Mouse (Mus musculus) right cerebral cortex, postnatal 10 days (tissue): ENCODE results near the gene Trit1.

Experiments
- DNase-seq, 2 experiments: peaks; one replicate each; pipeline ENCODE4 v3.0.0; 2021; ENCODE audit warnings: low spot score in 2 of 2

Gene Trit1

GRCm38 (mm10) chr4:123050681-123051211 lies 34.3 kb downstream of the Trit1 start:
- DNase-seq = peak; percentile 89 to 90

DNA sequence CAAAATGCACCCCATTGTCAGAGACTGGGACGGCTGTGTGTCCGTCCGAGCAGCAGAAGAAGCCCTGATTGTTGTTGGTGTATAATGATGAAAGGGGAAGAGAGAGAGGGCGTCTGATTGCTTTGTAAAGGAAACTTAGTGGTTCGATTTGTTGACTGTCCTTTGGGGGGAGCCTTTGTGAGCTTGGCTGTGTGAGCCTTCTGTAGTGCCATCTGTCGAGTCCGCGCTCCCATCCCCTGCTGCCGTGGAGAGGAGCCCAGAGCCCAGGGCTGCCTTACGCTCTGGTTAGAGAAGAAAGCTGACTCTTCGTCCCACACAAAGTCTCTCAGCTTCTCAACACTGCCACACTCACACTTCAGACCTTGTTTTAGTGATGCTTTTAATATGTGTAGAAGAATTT lies 36.8 kb downstream of the Trit1 start:
- DNase-seq = peak; percentile 77 to 84

- DNase-seq = peak; percentile 69 to 84
Measured at GRCm38 (mm10) chr4:123054172-123054790, 37.9 kb downstream of the Trit1 start.

- DNase-seq = no peak
Measured at GRCm38 (mm10) chr4:123056560-123057109, 40.2 kb downstream of the Trit1 start.

- no peak for DNase-seq
Measured at GRCm38 (mm10) chr4:123057957-123058356, 41.6 kb downstream of the Trit1 start.

GRCm38 (mm10) chr4:123061744-123062143 lies 45.3 kb downstream of the Trit1 start:
- DNase-seq = no peak

DNA sequence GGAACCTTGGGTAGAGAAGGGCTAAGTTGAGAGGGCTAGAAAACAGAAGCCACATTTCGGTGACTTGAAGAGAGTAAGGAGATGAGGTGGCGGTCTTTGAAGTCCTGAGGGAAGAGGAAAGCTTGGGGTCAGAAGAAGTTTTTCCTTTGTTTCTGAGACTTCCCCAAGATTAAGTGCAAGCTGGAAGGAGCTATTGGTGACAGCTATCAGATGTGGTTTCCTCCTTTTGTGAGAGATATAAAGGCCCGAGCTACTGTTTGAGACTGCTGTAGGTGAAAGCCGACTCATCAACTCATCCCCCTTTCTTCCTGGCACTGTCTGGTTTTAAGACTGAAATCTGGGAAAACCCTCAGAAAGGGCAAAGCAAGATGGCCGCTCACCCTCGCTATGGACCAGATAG lies 52.2 kb downstream of the Trit1 start:
- DNase-seq = no peak

DNA sequence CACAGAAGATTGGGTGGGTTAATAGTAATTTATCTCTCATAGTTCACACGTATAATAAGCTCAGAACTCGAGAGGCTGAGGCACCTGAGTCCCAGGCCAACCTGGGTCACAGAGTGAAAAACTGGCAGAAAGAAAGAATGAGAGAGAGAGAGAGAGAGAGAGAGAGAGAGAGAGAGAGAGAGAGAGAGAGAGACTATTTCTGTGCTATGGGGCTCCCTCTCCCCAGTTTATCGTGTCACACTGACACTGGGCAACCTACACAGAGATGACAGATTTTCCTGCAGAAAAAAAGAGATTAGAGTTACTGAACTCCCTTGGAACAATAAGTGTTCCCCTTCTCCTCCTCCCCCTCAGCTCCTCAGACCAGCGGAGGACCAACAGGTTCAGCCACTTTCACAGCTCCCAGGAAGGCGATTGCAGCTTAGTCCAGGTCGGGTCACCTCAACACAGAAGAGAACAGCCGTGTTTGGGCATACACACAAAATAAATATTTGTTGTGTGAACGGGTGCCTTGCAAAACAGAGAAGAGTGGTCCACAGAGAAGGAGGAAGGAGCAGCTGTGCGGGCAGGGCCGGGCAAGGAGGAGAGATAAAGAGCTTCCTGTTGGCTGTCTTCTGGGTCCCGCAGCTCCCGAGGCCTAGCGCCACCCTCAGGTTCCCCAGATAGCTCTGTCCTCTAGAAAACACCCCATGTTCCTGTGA lies 55.0 kb downstream of the Trit1 start:
- peak; percentile 58 to 71 for DNase-seq

DNA sequence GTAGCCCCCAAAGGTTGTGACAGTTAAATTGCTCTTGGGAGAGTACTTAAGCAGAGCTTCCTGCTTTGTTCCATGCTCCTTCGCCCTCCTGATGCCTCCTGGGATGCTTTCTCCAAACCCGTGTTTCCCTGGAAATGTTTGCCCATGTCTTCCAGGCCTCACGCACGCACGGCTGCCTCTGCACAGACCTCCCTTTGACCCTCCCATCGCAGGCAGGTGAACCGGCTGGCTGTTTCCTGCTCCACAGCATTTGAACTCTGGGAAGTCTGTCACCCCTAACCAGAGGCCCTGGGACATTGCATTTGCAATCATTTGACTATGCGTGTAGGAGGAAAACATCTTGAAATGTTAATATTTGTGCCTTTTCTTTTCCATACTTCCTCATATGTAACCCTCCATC lies 60.5 kb downstream of the Trit1 start:
- DNase-seq = no peak

DNA sequence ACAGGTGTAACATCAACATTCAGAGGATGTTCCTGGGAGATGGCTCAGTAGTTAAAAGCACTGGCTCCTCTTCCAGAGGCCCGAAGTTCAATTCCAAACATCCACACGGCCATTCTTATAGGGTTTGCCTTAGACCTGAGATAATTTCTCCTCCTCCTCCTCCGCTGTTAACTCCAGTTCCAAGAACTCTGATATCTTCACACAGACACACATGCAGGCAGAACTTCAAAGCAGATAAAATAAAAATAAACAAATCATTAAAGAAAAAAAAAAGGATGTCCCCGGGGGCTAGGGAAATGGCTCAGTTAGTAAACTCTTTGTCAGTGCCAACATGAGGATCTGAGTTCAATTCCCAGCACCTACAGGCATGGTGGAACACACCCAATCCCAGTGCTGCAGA lies 61.8 kb downstream of the Trit1 start:
- no peak for DNase-seq

- DNase-seq = peak; percentile 37 to 51
Measured at GRCm38 (mm10) chr4:123080791-123081190, 64.4 kb downstream of the Trit1 start.

DNA sequence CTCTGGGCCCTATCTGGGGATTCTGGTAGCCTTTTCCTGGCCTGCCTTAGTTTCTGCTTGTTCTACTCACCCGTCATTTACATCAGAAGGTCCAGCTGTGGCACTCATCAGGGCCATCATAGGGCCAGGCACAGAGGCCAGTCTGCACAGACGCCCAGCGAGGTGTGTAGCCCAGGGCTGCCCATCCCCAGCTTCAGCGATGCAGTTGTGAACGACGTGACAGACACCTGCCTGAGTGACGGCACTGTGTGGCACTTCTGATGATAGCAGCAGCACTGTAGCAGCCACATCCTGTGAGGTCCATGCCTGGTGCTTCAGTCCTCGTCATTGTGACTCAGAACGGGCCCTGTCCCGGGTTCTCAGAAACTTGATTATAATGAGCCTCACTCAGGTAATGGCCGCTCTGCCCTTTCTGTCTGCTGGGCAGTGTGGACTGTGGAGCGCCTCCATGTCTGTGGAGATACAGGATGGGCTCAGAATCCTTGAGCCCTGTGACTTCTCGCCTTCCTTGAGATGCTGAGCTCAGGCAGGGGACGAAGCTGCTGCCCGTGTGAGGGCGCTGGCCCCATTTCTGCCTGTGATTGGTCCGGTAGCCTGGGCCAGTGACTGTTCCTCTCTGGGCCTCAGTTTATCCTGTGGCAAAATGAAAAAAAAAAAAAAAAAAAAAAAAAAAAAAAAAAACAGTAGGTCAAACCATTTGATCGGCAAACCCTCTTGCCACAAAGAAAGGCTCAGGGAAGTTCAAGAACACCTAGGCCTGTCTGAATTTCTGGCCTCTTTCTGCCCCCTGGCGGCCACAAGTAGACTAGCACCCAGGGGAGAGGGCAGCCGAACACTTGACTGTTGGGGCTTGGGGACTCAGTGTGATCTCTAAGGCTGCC lies 66.1 kb downstream of the Trit1 start:
- DNase-seq = peak; percentile 69 to 71

DNA sequence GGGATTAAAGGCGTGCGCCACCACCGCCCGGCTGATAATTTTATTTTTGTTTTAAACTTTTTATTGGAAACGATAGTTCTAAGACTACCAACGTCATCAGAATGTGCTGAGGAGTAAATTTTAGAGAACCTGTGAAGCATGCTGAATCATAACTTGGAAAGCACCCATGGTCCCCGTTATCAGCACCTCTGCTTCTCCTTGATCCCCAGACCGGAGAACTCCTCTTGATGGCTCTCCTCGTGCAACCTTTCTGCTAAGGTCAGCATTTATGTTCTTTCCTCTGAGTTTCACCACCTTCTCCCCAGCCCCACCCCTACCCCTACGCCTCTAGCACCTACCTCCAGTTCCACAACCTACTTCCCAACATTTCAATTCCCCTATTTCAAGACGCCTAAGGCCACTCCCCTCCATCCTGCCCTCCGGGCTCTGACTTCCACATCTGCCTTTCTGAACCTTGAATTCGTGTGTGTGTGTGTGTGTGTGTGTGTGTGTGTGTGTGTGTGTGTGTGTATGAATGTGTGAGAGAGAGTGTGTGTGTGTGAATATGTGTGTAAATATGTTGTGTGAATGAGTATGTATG lies 67.0 kb downstream of the Trit1 start:
- no peak for DNase-seq

- no peak for DNase-seq
Measured at GRCm38 (mm10) chr4:123085290-123085689, 68.9 kb downstream of the Trit1 start.

GRCm38 (mm10) chr4:123086381-123086780 lies 70.0 kb downstream of the Trit1 start:
- no peak for DNase-seq

- no peak for DNase-seq
Measured at GRCm38 (mm10) chr4:123092621-123093020, 76.2 kb downstream of the Trit1 start.

- no peak for DNase-seq
Measured at GRCm38 (mm10) chr4:123093064-123093776, 76.8 kb downstream of the Trit1 start.

GRCm38 (mm10) chr4:123093869-123094268 lies 77.5 kb downstream of the Trit1 start:
- no peak for DNase-seq
